Mouse (Mus musculus): ENCODE results near the gene Pdcd4.
"Not testable (repeated sequence)": the region's sequence is repeated elsewhere in the genome, so short reads cannot be mapped to it uniquely, and the experiment has no call there.

Gene Pdcd4

GRCm38 (mm10) chr19:53899941-53900610 lies 8.0 kb downstream of the Pdcd4 start:
- DNase-seq (ENCODE audit: low read depth in 1 of 2, low spot score in 2 of 2): no peak

DNA sequence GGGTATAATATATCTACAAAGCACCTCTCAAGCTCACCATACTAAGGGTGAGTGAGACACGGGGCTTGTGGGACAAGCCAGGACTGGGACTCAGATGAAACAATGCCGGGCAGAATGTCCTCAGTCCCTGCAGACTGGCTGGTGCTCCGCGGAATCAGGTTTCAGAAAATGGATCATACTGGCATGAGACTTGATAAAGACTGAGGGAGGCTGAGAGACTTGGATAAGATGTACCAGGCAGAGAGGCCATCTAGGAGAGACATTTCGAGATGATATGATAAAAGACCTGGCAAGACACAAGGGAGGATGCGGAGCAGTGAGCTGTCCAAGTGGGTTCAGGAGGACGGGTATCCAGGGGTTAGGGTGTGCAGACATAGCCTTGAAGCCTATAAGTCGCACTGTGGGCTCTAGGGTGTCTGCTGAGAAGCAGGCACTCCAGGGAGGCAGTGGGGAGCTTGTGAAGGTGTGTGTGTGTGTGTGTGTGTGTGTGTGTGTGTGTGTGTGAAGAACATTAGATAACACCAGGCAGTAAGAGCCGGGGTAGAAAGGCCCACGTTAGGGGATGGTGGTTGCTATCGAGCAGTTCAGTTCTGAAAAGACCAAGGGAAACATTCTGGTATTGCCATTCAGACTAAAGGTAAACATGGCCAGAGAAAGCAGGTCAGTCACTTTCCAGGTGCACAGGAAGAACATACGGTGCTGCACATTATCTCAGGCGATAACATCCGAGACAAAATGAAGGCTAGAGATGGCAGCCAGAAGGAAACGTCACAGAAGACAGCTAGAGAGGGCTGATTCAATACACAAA lies 10.1 kb downstream of the Pdcd4 start:
- no peak for DNase-seq (ENCODE audit: low read depth in 1 of 2, low spot score in 2 of 2)

- peak; percentile 82 to 86 for DNase-seq (ENCODE audit: low read depth in 1 of 2, low spot score in 2 of 2)
Observed at GRCm38 (mm10) chr19:53902739-53903487, 10.9 kb downstream of the Pdcd4 start.

DNA sequence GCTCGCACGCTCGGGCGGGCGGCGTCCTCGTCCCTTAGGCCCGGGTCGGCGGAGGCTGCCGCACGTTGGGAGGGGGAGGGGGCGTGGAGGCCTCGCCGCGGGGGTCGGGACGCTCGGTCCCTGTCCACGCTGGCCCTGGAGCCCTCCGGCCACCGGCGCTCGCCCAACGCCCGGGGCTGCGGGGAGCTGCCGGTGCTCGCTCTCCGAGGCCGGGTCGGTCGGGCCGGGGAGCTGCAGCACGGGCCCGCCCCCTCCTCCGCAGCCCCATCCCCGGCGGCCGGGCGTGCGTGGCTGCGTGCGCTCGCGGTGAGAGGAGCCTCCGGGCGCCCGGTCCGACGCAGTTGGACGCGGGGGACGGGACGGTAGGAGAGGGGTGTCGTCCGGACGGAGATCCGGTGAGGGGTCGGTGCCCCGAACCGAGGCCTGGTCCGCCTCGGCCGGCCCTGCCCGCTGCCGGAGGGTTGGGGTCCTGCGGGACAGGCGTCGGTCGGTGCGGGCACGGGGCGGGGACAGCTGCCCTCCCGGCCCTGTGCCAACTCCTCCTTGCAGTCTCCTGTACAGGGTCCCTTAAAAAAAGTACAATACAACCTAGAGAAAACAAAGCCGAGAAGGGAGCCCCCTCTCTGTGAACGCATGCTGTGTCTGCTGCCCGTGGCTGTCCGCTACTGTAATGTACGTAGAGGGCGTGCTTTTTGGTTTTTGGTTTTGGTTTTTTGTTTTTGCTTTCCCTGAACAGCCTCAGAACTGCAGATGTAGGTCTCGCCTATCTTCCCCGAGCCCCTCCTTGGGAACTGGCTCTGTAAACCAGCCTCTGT lies 11.7 kb downstream of the Pdcd4 start:
- DNase-seq (ENCODE audit: low read depth in 1 of 2, low spot score in 2 of 2): no peak

DNA sequence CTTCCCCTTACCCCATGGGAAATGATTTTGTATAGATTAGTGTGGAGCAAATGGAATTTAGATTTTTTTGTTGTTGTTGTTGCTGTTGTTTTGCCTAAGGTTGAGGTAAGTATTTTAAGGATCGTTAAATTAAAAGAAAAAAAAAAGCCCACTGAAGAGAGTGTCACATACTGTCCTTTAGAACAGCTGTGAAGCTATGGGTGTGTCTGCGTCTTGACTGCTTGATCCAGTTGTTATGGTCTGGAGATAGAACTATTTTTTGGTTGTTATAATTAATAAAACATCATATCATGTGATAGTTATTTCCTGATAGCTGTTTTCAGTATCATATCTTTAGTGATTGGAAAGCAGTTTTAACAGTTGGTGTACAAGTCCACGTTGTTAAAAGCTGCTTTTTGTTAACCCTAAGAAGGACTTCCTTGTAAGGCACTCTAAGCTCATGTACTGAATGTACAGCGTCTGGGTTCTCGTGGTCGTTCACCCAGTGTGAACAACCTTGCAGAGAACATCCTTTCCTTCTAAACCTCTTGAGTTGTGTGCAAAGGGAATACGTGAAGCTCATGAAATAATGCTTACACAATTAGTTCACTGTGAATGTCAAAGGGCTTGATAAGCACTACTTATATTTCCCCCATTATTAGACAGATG lies 12.9 kb downstream of the Pdcd4 start:
- no peak for DNase-seq (ENCODE audit: low read depth in 1 of 2, low spot score in 2 of 2)

GRCm38 (mm10) chr19:53906033-53906702 lies 14.1 kb downstream of the Pdcd4 start:
- no peak for DNase-seq (ENCODE audit: low read depth in 1 of 2, low spot score in 2 of 2)

DNA sequence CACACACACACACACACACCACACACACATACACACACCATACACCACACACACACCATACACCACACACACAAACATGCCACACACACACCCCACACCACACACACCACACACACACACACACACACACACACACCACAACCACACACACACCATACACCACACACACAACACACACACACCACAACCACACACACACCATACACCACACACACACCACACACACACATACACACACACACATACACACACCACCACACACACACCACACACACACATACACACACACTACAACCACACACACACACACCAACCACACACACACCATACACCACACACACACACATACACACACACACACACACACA lies 14.7 kb downstream of the Pdcd4 start:
- DNase-seq (ENCODE audit: low read depth in 1 of 2, low spot score in 2 of 2): not testable (repeated sequence)

GRCm38 (mm10) chr19:53914950-53915349 lies 22.9 kb downstream of the Pdcd4 start:
- DNase-seq (ENCODE audit: low read depth in 1 of 2, low spot score in 2 of 2): no peak

- DNase-seq (ENCODE audit: low read depth in 1 of 2, low spot score in 2 of 2): no peak
Observed at GRCm38 (mm10) chr19:53919541-53919940, 27.5 kb downstream of the Pdcd4 start.

GRCm38 (mm10) chr19:53921996-53922395 lies 30.0 kb downstream of the Pdcd4 start:
- DNase-seq (ENCODE audit: low read depth in 1 of 2, low spot score in 2 of 2): not testable (repeated sequence)

GRCm38 (mm10) chr19:53925338-53925751 lies 33.3 kb downstream of the Pdcd4 start:
- DNase-seq (ENCODE audit: low read depth in 1 of 2, low spot score in 2 of 2): peak in 1 of 2 experiments; percentile 34

GRCm38 (mm10) chr19:53926705-53927104 lies 34.7 kb downstream of the Pdcd4 start:
- no peak for DNase-seq (ENCODE audit: low read depth in 1 of 2, low spot score in 2 of 2)

- no peak for DNase-seq (ENCODE audit: low read depth in 1 of 2, low spot score in 2 of 2)
Observed at GRCm38 (mm10) chr19:53929218-53929617, 37.2 kb downstream of the Pdcd4 start.

GRCm38 (mm10) chr19:53933050-53933449 lies 41.0 kb downstream of the Pdcd4 start:
- no peak for DNase-seq (ENCODE audit: low read depth in 1 of 2, low spot score in 2 of 2)

- DNase-seq (ENCODE audit: low read depth in 1 of 2, low spot score in 2 of 2): no peak
Observed at GRCm38 (mm10) chr19:53934046-53934445, 42.0 kb downstream of the Pdcd4 start.

DNA sequence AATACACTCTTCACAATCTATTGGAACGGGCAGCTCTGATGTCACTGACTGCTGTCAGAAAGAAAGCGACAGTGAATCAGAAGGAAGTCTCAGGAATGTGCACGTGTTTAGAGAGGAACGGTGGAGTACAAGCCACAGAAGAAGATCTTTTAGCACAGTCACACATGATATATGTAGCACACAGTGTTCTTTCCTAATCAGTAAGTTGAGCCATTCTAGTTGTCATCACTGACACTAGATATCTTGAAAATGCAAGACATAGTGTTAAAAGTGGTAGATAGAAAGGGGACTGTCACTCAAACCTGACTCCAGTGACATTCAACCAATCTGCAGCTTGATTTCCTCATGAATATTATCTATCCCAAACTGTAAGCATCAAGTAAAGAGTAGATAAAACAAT lies 47.4 kb downstream of the Pdcd4 start:
- no peak for DNase-seq (ENCODE audit: low read depth in 1 of 2, low spot score in 2 of 2)

GRCm38 (mm10) chr19:53941139-53941538 lies 49.1 kb downstream of the Pdcd4 start:
- no peak for DNase-seq (ENCODE audit: low read depth in 1 of 2, low spot score in 2 of 2)

- no peak for DNase-seq (ENCODE audit: low read depth in 1 of 2, low spot score in 2 of 2)
Observed at GRCm38 (mm10) chr19:53942342-53942741, 50.3 kb downstream of the Pdcd4 start.

GRCm38 (mm10) chr19:53943802-53944785 lies 52.1 kb downstream of the Pdcd4 start, which contains the start of the genes Shoc2 and Bbip1:
Gene Shoc2 (plus strand): TSS chr19:53944306.
Gene Bbip1 (minus strand): TSS chr19:53944627.
- peak; percentile 97 to 98 for DNase-seq (ENCODE audit: low read depth in 1 of 2, low spot score in 2 of 2)
